Mouse (Mus musculus): ENCODE results near the gene Plekha8.

The Plekha8 gene

GRCm38 (mm10) chr6:54643181-54643580 is 48.3 kb downstream of the Plekha8 start:
- DNase-seq (ENCODE audit: low read depth, low spot score): no peak

DNA sequence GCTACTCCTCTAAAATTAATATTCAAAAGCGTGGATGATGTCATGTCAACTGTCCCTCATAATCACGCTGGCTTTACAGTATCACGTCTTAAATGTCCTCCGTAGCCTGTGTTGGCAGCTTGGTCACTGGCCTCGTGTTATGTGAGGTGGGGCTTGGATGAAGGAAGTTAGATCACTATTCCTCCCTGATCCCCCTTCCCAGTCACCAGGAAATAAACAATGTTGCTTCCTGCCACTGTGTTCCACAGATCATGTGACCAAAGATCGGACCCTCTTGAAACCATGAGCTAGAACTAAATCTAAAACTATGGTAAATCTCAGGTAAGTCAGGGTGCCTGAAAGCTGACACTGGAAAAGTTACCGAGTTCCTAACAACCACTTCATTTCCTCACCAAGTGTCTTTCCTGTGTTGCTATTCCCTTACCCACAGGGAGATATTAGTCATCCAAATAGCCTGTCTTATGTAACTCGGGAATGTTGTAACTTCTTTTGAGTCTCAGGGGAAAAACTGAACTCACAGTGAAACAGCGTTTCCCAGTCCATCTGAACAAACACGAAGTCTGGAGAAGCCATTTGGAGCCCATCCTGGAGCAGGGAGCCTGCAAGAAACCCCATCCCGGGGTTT is 60.7 kb downstream of the Plekha8 start:
- DNase-seq (ENCODE audit: low read depth, low spot score): no peak

- no peak for DNase-seq (ENCODE audit: low read depth, low spot score)
Observed at GRCm38 (mm10) chr6:54657861-54658260, 63.0 kb downstream of the Plekha8 start.

GRCm38 (mm10) chr6:54669868-54670267 is 75.0 kb downstream of the Plekha8 start:
- no peak for DNase-seq (ENCODE audit: low read depth, low spot score)

GRCm38 (mm10) chr6:54672901-54673300 is 78.0 kb downstream of the Plekha8 start:
- peak; percentile 62 for DNase-seq (ENCODE audit: low read depth, low spot score)

GRCm38 (mm10) chr6:54679686-54680085 is 84.8 kb downstream of the Plekha8 start:
- no peak for DNase-seq (ENCODE audit: low read depth, low spot score)

- DNase-seq (ENCODE audit: low read depth, low spot score): peak; percentile 88
Observed at GRCm38 (mm10) chr6:54680891-54681745, 86.2 kb downstream of the Plekha8 start, which contains the start of gene Mturn. Mturn (plus strand) TSS chr6:54681624.

- DNase-seq (ENCODE audit: low read depth, low spot score): peak; percentile 61
Observed at GRCm38 (mm10) chr6:54681746-54682428, 87.0 kb downstream of the Plekha8 start.

DNA sequence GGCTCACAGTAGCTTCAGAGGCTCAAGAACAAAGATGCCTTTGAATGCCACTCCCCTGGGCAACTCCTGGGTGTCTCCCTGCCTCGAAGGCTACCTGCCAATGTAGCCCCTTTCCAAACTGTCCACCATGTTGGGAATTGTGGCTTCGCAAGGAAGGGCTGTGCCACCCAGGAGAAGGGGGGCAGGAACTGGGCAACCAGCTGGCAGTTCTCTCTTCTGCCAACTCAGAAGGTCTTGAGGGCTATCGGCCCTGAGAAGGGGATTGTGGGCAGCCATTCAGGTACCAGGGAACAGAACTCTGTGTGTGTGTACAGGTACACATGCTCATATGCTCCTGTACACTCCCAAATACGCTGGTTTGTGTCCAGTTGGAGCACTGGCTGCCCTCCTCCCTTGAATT is 89.2 kb downstream of the Plekha8 start:
- DNase-seq (ENCODE audit: low read depth, low spot score): no peak

DNA sequence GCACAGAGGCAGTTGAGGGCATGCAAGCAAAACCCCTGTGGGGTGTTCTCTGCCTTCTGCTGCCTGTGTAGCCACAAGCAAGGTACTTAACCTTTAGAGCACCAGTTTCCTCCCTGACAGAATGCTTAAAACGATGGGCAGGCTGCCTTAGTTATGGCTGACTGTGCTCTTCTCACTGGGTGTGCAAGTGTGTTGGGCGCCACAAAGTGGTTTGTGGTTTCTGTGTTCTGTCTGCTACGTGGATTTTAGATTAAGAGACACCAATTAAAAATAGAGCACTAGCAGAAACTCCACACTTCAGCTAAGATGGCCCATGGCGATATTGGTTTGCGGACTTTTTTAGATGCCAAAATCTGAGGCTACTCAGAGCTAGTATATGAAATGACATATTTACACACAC is 90.2 kb downstream of the Plekha8 start:
- DNase-seq (ENCODE audit: low read depth, low spot score): no peak

DNA sequence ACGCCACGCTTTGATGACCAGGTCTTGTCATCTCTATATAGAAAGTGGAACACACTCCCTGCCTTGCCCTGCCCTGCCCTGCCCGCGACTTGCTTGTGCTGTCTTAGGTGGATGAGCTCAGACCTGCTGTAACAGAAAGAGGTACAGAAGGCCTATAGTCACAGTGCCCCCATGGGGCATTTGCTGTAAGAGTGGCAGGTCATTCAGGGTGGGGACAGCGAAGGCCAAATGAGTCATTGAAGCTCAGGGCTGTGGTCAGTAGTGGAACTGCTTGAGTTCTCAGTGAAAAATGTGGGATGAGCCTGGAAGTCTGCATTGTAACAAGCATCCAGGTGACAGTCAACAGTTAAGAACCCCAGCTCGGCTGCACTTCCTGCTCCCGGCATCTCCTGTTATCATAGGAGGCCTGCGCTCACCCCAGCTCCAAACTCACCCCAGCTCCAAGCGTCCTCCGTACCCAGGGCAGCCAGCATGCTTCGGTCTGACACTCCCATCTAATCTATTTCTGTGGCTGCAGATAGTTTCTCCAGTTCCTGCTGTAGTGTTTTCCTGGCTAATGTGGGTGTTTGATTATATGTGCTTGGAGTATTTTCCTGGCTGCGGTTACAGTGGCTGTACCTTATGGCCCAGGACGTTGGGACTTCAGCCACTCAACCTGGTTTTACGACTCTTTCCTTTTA is 90.9 kb downstream of the Plekha8 start:
- DNase-seq (ENCODE audit: low read depth, low spot score): no peak

- DNase-seq (ENCODE audit: low read depth, low spot score): no peak
Observed at GRCm38 (mm10) chr6:54686946-54687737, 92.2 kb downstream of the Plekha8 start.

- DNase-seq (ENCODE audit: low read depth, low spot score): no peak
Observed at GRCm38 (mm10) chr6:54688467-54689323, 93.8 kb downstream of the Plekha8 start.

- no peak for DNase-seq (ENCODE audit: low read depth, low spot score)
Observed at GRCm38 (mm10) chr6:54689686-54690085, 94.8 kb downstream of the Plekha8 start.

- no peak for DNase-seq (ENCODE audit: low read depth, low spot score)
Observed at GRCm38 (mm10) chr6:54690838-54691237, 95.9 kb downstream of the Plekha8 start.

DNA sequence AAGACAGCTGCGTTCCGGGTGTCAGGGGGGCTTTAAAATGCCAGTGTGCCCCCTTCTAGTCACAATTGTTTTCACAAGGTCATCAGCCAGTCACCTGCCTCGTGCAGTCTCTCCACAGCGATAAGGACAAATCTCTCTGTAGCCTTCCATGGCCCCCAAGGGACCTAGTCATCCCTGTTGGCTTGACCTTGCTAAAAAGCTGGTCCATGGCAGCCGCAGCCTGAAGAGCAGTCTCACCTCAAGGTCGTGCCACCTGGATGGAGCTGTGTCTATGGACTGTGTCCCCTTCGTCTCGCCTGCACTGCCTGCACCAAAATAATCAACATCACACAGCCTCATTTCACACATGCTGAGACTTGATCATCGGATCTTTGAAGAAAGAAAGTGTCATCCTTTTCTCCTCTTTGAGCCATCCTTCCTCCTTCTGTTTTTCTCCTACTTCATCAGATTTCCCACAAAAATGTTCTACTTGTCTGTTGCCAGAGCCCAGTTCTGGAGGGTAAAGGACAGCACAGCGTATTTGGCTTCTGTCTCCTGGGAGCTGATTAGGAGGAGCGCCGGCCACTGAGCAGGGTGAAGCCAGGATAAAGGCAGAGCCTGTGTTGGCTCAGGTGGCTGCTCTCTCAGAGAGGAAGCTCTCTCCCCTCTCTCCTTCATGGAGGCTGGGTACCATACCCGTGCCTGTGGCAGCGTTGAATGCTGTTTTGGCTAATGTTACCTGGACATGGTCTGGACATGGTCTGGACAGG is 96.6 kb downstream of the Plekha8 start:
- no peak for DNase-seq (ENCODE audit: low read depth, low spot score)

DNA sequence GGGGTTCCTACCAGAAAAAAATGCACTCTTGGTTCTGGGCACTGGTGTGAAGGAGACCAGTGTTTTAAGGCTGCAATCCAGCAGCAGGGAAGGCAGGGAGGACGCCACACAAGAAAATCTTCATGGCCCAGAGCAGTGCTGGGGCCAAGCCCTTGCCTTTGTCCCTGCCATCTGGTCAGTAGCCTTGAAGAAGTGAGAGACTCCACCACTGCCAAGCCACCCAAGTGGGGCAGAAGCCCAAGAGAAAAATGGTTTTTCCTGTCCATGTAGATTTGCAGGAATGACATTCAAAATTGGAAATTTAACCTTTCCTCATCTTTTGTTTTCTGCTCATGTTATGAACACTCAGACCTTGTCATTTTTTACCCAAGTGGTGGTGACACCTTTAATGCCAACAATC is 97.3 kb downstream of the Plekha8 start:
- no peak for DNase-seq (ENCODE audit: low read depth, low spot score)

DNA sequence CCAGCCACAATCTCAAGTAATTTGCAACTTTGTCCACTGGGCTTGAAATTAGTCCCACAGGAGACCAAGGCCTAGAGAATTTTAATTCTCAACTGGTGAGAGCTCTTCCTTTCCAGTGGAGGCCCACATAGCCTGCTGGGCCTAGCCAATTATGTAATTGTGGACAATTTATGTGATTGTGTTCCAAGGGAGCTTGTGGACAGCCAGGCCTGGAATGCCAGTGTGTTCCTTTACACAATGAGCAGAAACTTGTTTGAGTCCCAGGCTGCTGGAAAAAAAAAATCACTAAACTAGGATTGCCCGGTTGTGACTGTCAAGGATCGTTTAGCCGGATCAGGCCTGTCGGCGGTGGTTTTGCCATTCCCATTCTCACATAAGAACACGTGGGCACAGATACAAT is 98.4 kb downstream of the Plekha8 start:
- DNase-seq (ENCODE audit: low read depth, low spot score): no peak

All from R1 (cell line).